Mouse (Mus musculus) large intestine, adult 2 months (tissue): ENCODE results near the gene Galntl6. TPM values are rescaled to one million over a fixed set of nuclear protein-coding genes. Genes with fewer than 3 reads are reported as not detected.

Source experiments
- DNase-seq: peaks from one replicate; pipeline ENCODE4 v3.0.0-alpha.2; 2012; ENCODE audit warnings: low read depth, low spot score
- whole genome bisulfite sequencing: fragments of 180-500 bp; shearing (Covaris S2); methylation state at CpG from one replicate; pipeline ENCODE4 v1.1.7; 2018; 5-methylcytosine and 5-hydroxymethylcytosine counted together
- polyA plus RNA-seq: library from polyadenylated mRNA; depleted of rRNA; stranded (reverse); fragments of >200 nt; gene quantifications from 2 replicates; pipeline ENCODE4 v1.2.3, GENCODE M21; 2012; rRNA removed

The Galntl6 gene
- polyA plus RNA-seq: 0.16 and 0.25 TPM in 2 replicates

GRCm38 (mm10) chr8:58912196-58912839 is at the start of gene Galntl6:
Gene Galntl6 (minus strand): TSS chr8:58912640.
- DNase-seq: no peak
- 3% methylated on average over 37 of the region's 37 CpGs for WGBS

- WGBS: 83% methylated on average over 5 of the region's 5 CpGs
- no peak for DNase-seq
Observed at GRCm38 (mm10) chr8:58957195-58957739, 44.8 kb upstream of the Galntl6 start.

GRCm38 (mm10) chr8:58943773-58944172 is 31.3 kb upstream of the Galntl6 start:
- 83% methylated on average over 4 of the region's 4 CpGs for WGBS
- no peak for DNase-seq

- DNase-seq: no peak
- WGBS: 68% methylated on average over 1 of the region's 1 CpGs
Observed at GRCm38 (mm10) chr8:58931066-58931465, 18.6 kb upstream of the Galntl6 start.

GRCm38 (mm10) chr8:58915142-58915541 is 2.7 kb upstream of the Galntl6 start:
- DNase-seq: no peak
- WGBS: 17% methylated on average over 2 of the region's 2 CpGs

GRCm38 (mm10) chr8:58913640-58913968 is 1.2 kb upstream of the Galntl6 start:
- 51% methylated on average over 3 of the region's 3 CpGs for WGBS

GRCm38 (mm10) chr8:58912840-58913639 is 600 bp upstream of the Galntl6 start:
- no peak for DNase-seq
- 5% methylated on average over 30 of the region's 30 CpGs for WGBS

More at GRCm38 (mm10) chr8:58913640-58913968, 1.2 kb upstream of the Galntl6 start:
- no peak for DNase-seq

GRCm38 (mm10) chr8:58911677-58912076 is 763 bp downstream of the Galntl6 start, which contains the start of gene BC030500:
Gene BC030500 (plus strand): TSS chr8:58911755.
- no peak for DNase-seq

GRCm38 (mm10) chr8:58904465-58904864 is 8.0 kb downstream of the Galntl6 start:
- no peak for DNase-seq
- WGBS: 46% methylated on average over 2 of the region's 2 CpGs

More at GRCm38 (mm10) chr8:58911677-58912076, 763 bp downstream of the Galntl6 start, which contains the start of gene BC030500:
- WGBS: 7% methylated on average over 14 of the region's 14 CpGs

- 75% methylated on average over 6 of the region's 6 CpGs for WGBS
- DNase-seq: no peak
Observed at GRCm38 (mm10) chr8:58895960-58896359, 16.5 kb downstream of the Galntl6 start.

- no peak for DNase-seq
- WGBS: 89% methylated on average over 3 of the region's 3 CpGs
Observed at GRCm38 (mm10) chr8:58890591-58890990, 21.8 kb downstream of the Galntl6 start.

- DNase-seq: no peak
- 6% methylated on average over 1 of the region's 1 CpGs for WGBS
Observed at GRCm38 (mm10) chr8:58886405-58886804, 26.0 kb downstream of the Galntl6 start.

- no peak for DNase-seq
Observed at GRCm38 (mm10) chr8:58824347-58824746, 88.1 kb downstream of the Galntl6 start.

GRCm38 (mm10) chr8:58805190-58805589 is 107.2 kb downstream of the Galntl6 start:
- DNase-seq: no peak

- DNase-seq: no peak
- 45% methylated on average over 1 of the region's 1 CpGs for WGBS
Observed at GRCm38 (mm10) chr8:58801847-58802246, 110.6 kb downstream of the Galntl6 start.

GRCm38 (mm10) chr8:58753769-58754168 is 158.7 kb downstream of the Galntl6 start:
- WGBS: 87% methylated on average over 2 of the region's 2 CpGs
- DNase-seq: no peak

- no peak for DNase-seq
- WGBS: 91% methylated on average over 3 of the region's 3 CpGs
Observed at GRCm38 (mm10) chr8:58737963-58738362, 174.5 kb downstream of the Galntl6 start.

- WGBS: 69% methylated on average over 3 of the region's 3 CpGs
- no peak for DNase-seq
Observed at GRCm38 (mm10) chr8:58691761-58692160, 220.7 kb downstream of the Galntl6 start.

- WGBS: 32% methylated on average over 6 of the region's 6 CpGs
- no peak for DNase-seq
Observed at GRCm38 (mm10) chr8:58677847-58678450, 234.5 kb downstream of the Galntl6 start.

- no peak for DNase-seq
- 80% methylated on average over 2 of the region's 2 CpGs for WGBS
Observed at GRCm38 (mm10) chr8:58669075-58669474, 243.4 kb downstream of the Galntl6 start.
